Mouse (Mus musculus) CH12.LX (cell line): ENCODE data around the gene Plce1. TPM values are rescaled to one million over a fixed set of nuclear protein-coding genes. Genes with fewer than 3 reads are reported as not detected.
A peak's percentile ranks its signal among the peaks of the same experiment; 100 is the strongest.
"Not testable (repeated sequence)": the region's sequence is repeated elsewhere in the genome, so short reads cannot be mapped to it uniquely, and the experiment has no call there.

Source experiments
- DNase-seq: peaks from one replicate; pipeline ENCODE4 v3.0.0-alpha.2; 2013; ENCODE audit errors: extremely low read depth
- H3K27ac ChIP-seq: 2 replicates; pipeline ENCODE4 v1.5.1; 2012; ENCODE audit warnings: low read depth, mild to moderate bottlenecking, control low read depth, moderate library complexity; ENCODE audit not compliant: insufficient read depth
- H3K27me3 ChIP-seq: replicated peaks from 2 replicates; pipeline ENCODE3; 2012; ENCODE audit warnings: inconsistent platforms
- H3K36me3 ChIP-seq, 2 experiments: replicated peaks in 1 of 2; 2 replicates each; pipeline versions ENCODE3 to v1.6.1; 2012; ENCODE audit warnings: inconsistent platforms in 1 of 2, low read length in 1 of 2, mild to moderate bottlenecking in 1 of 2, mixed read lengths in 1 of 2, moderate library complexity in 1 of 2; ENCODE audit not compliant: control insufficient read depth in 1 of 2, insufficient read depth in 1 of 2
- H3K4me1 ChIP-seq, 2 experiments: 2 replicates each; pipeline ENCODE4 v1.6.1; 2012; ENCODE audit warnings: inconsistent platforms in 1 of 2, moderate library complexity in 1 of 2; ENCODE audit not compliant: insufficient read depth in 2 of 2, control insufficient read depth in 1 of 2
- H3K4me2 ChIP-seq: 2 replicates; pipeline ENCODE4 v1.6.1; 2012; ENCODE audit warnings: low read depth, mild to moderate bottlenecking, control low read depth; ENCODE audit not compliant: poor library complexity, insufficient read depth, severe bottlenecking
- H3K4me3 ChIP-seq, 3 experiments: fragments of 150-350 bp in 1 of 3; sonication (generic) in 1 of 3; replicated peaks in 1 of 3; 2 replicates each; pipeline versions ENCODE3 to v1.5.1; 2011 to 2012; ENCODE audit warnings: low read depth in 2 of 3, low read length in 2 of 3, mild to moderate bottlenecking in 2 of 3, moderate library complexity in 2 of 3, control low read depth in 1 of 3, improper control_type of control experiment in 1 of 3, inconsistent platforms in 1 of 3, mixed read lengths in 1 of 3; ENCODE audit not compliant: poor library complexity in 1 of 3
- H3K79me2 ChIP-seq: replicated peaks from 2 replicates; pipeline ENCODE4 v1.6.1; 2012; ENCODE audit warnings: mild to moderate bottlenecking, moderate library complexity; ENCODE audit not compliant: control insufficient read depth, poor library complexity, insufficient read depth, severe bottlenecking; ENCODE audit errors: extremely low read depth
- H3K9ac ChIP-seq: 2 replicates; pipeline ENCODE4 v1.6.1; 2012; ENCODE audit warnings: low read depth, mild to moderate bottlenecking, control low read depth, moderate library complexity; ENCODE audit not compliant: insufficient read depth
- H3K9me3 ChIP-seq: replicated peaks from 2 replicates; pipeline ENCODE3; 2012; ENCODE audit warnings: low read length, inconsistent platforms, mixed read lengths
- CTCF ChIP-seq, 2 experiments: IDR thresholded peaks in 1 of 2; conservative IDR thresholded peaks in 1 of 2; 2 replicates each; pipeline ENCODE4 v1.5.1; 2011 to 2012; ENCODE audit warnings: low read depth in 2 of 2, low read length in 2 of 2, improper control_type of control experiment in 1 of 2, inconsistent platforms in 1 of 2, mild to moderate bottlenecking in 1 of 2, moderate library complexity in 1 of 2
- HCFC1 ChIP-seq: IDR thresholded peaks from 2 replicates; pipeline ENCODE4 v1.6.1; 2012; ENCODE audit warnings: low read depth, mild to moderate bottlenecking, inconsistent platforms, low read length, improper control_type of control experiment
- MEF2A ChIP-seq: IDR thresholded peaks from 2 replicates; pipeline ENCODE4 v1.6.1; 2014; ENCODE audit warnings: low read depth, mild to moderate bottlenecking, inconsistent platforms, low read length, improper control_type of control experiment, borderline replicate concordance
- MYC ChIP-seq: IDR thresholded peaks from 2 replicates; pipeline ENCODE4 v1.6.1; 2011; ENCODE audit warnings: low read depth, mild to moderate bottlenecking, improper control_type of control experiment, low read length
- RAD21 ChIP-seq: IDR thresholded peaks from 2 replicates; pipeline ENCODE4 v1.6.1; 2011; ENCODE audit warnings: low read depth, mild to moderate bottlenecking, low read length, improper control_type of control experiment, moderate library complexity
- SMC3 ChIP-seq: IDR thresholded peaks from 2 replicates; pipeline ENCODE4 v1.6.1; 2011; ENCODE audit warnings: low read depth, low read length, improper control_type of control experiment
- UBTF ChIP-seq: IDR thresholded peaks from 2 replicates; pipeline ENCODE4 v1.6.1; 2012; ENCODE audit warnings: low read depth, mild to moderate bottlenecking, inconsistent platforms, low read length, improper control_type of control experiment, moderate library complexity
- ZMIZ1 ChIP-seq: IDR thresholded peaks from 2 replicates; pipeline ENCODE4 v1.6.1; 2012; ENCODE audit warnings: low read depth, mild to moderate bottlenecking, inconsistent platforms, low read length, improper control_type of control experiment
- dilution Hi-C: fragments of 300-500 bp; cut with MboI; formaldehyde crosslinking; loops from 2 replicates; pipeline ENCODE4 v1.14.3; 2020; ENCODE audit warnings: low sequenced_read_pairs; ENCODE audit not compliant: extremely low pct_unique_long_range_greater_than_20kb, extremely low pct_ligation_motif_present
- in situ Hi-C: fragments of 300-500 bp; cut with MboI; formaldehyde crosslinking; loops from 3 replicates; pipeline ENCODE4 v1.14.3; 2019; ENCODE audit warnings: low sequenced_read_pairs, low pct_ligation_motif_present, low pct_unique_long_range_greater_than_20kb, mixed read lengths
- polyA plus RNA-seq: library from polyadenylated mRNA; unstranded; fragments of >175 nt; gene quantifications from 2 replicates; pipeline ENCODE4 v1.2.1, GENCODE M21; 2012; ENCODE audit warnings: low read depth; ENCODE audit not compliant: insufficient read length
- total RNA-seq, 2 experiments: library from RNA; depleted of rRNA; stranded (reverse); fragments of 300-350 nt in 1 of 2; fragments of >200 nt in 1 of 2; gene quantifications; 2 replicates each; pipeline ENCODE4 v1.2.3; 2012 to 2014

Gene Plce1
- total and polyA plus RNA-seq, 3 experiments, result under 0.01 to 0.13 (median 0.05) TPM

DNA sequence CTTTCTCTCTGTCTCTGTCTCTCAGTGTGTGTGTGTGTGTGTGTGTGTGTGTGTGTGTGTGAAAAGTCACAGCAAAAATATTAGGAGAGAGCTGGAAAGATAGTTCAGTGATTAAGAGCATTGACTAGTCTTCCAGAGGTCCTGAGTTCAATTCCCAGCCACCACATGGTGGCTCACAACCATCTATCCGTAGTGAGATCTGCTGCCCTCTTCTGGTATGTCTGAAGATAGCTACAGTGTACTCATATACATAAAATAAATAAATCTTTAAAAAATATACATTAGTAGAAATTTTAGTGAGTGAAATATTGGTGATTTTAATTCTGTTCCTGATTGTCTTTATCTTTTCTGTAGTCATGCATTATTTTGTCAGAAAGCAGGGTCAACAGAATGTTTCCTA lies 161.6 kb downstream of the Plce1 start:
- in situ Hi-C loops, H3K4me2 ChIP-seq, H3K9ac ChIP-seq: not testable (repeated sequence)
- TF ChIP-seq CTCF (conservative IDR thresholded peaks at IDR 0.05 in 1 of 2, IDR thresholded peaks at IDR 0.05 in 1 of 2; ENCODE audit: low read depth in 2 of 2, low read length in 2 of 2) (peak in 1 of 2 experiments; percentile 71; a peak in 2 of 4 replicates), SMC3 (peak; percentile 40), RAD21 (peak; percentile 22)
- TF ChIP-seq, all 38 proteins: peak for 3; not testable (repeated sequence) for 35
- H3K4me1 ChIP-seq, H3K36me3 ChIP-seq, H3K27ac ChIP-seq, H3K4me3 ChIP-seq, dilution Hi-C loops, H3K27me3 ChIP-seq, H3K79me2 ChIP-seq, H3K9me3 ChIP-seq: not testable (repeated sequence)
- DNase-seq, result peak; percentile 29

DNA sequence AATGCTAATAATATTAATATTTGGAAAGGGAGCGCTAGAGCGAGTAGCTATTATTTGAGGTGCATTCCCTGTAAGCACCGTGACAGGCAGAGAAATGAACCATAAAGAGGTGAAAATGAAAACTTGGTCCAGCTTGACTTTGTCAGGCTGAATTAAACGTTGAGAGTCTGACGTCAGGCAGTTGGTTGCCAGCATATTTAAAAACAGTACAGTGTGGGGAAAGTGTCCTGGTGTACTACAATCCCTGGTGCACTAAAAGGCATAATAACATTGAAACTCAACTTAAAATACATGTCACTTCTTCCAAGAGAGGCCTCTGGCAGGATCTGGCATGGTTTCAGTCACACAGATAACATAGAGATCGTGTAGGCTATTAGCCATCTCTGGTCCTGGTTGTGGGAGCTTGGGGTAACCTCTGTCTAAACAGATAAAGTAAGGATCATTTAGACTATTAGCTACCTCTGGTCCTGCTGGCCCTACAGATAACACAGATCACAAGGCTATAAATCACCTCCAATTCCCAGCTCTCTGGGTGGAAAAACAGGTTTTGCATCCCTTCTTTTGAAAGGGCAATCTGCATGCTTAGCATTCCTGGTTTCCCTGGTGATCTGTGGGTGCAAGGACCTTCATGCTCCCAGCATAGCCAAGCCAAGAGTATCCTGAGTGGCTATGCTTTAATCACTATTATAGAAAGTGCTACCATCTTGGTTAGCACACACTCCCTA lies 164.1 kb downstream of the Plce1 start:
- dilution Hi-C loops (no loop called here), in situ Hi-C loops (no loop called here)
- Histone ChIP-seq H3K4me2 (no peak overlapping the region), H3K27ac (no peak overlapping the region), H3K79me2 (no peaks in the 10 kb centered on the region), H3K36me3 (no peaks in the 10 kb centered on the region), H3K9ac (no peak overlapping the region), H3K27me3 (no peaks in the 10 kb centered on the region), H3K9me3 (no peaks in the 10 kb centered on the region), H3K4me3 (no peak overlapping the region), H3K4me1 (no peaks in the 10 kb centered on the region)
- DNase-seq, result no peak
- TF ChIP-seq HCFC1, result no peak
- TF ChIP-seq SMC3, result no peak

DNA sequence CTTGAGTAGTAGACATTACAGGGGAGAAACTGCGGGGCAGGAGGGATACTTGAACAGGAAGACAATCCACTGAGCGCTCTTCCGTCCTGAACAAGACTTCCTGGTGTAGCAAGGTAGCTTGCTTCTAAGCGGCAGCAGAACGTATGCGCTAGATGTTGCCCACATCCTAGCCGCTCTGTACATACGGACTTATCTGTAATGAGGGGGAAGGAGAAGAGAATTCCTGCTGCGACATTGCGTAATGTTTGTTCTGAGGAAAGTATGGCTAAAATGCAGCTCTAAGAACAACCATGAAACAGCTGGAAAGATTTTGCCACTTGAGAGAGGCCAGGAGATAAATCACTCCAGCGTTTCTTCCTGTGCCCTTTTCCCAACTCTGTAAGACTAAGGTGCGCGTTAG lies 177.1 kb downstream of the Plce1 start:
- Histone ChIP-seq H3K4me3 (no peak overlapping the region), H3K4me2 (no peak overlapping the region), H3K36me3 (no peaks in the 10 kb centered on the region), H3K27me3 (peaks cover 2% of the 10 kb centered on the region), H3K9ac (no peak overlapping the region), H3K79me2 (no peaks in the 10 kb centered on the region), H3K27ac (no peak overlapping the region), H3K4me1 (no peaks in the 10 kb centered on the region), H3K9me3 (peaks cover 2% of the 10 kb centered on the region)
- DNase-seq, result no peak
- dilution Hi-C loops (no loop called here), in situ Hi-C loops (no loop called here)
- TF ChIP-seq ZMIZ1 (no peak), MEF2A (no peak), MYC (no peak), UBTF (no peak)
